Mouse (Mus musculus) adrenal gland, postnatal 4 days (tissue): ENCODE results near the gene Ets1. TPM values are rescaled to one million over a fixed set of nuclear protein-coding genes. Genes with fewer than 3 reads are reported as not detected.

ENCODE experiments used
- DNase-seq, 2 experiments: peaks; one replicate each; pipeline ENCODE4 v3.0.0; 2021 to 2022; ENCODE audit warnings: low spot score in 2 of 2, mixed read lengths in 2 of 2
- total RNA-seq, 2 experiments: library from RNA; stranded (reverse); gene quantifications; 2 replicates each; pipeline ENCODE4 v1.2.3; 2021

Ets1 gene
- total RNA-seq, 2 experiments from 2014 or later, result 58.6 to 60.8 TPM

GRCm38 (mm10) chr9:32710987-32711652 is 75.1 kb downstream of the Ets1 start:
- DNase-seq, result no peak

DNA sequence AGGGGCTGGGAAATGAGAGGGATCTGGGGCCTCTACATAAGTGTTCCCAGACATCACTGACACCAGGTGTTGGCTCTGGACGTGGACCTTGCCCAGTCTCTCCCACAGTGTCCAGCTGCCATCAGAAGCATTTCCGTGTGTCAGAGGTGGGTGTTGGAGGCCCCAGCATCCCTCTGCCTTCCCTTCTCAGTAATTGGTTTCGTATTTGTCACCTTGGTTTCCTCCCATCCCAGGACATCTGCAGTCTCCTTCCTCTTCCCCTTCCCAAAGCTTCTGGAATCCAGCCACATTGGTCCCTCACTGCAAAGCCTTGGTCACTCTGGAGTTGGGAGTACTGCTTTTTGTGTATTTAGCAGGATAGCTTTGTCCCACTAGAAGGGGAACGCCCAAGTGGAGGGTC is 75.7 kb downstream of the Ets1 start:
- DNase-seq, result no peak

GRCm38 (mm10) chr9:32712383-32712910 is 76.4 kb downstream of the Ets1 start:
- no peak for DNase-seq

DNA sequence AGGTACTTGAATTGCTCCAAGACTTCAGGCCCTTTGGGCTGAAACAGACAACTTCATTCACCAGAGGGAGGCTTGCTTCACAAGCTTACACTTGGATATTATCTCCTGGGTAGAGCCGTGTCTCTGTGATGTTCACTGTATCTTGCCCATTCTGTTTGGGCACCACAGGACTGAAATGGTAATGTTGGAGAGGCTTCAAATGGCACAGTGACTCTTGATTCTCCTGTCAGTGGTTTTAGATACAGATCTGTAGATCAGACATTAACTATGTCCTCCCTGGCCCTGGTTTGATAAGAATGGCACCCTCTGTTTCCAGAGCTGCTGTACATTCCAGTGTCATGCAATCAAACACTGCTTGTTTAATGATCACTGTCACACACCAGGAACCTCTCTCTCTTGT is 77.1 kb downstream of the Ets1 start:
- no peak for DNase-seq

DNA sequence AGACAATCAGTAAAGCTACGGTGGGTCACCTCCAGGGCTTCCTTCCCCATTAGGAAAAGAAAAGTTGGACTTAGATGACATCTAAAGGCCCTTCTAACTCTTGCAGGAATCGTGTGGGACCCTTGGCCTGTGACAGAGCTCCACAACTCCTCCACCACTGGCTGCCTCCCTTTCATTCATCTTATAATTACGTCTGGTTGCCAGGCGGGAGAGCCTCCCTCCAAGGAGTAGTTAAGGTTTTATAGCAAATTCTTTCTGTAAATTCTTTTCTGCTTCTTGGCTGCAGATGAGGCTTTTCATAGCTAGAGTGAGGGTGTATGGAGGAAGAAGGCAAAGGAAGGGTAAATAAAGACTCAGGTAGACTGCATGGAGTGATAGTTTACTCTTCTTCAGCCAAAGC is 77.8 kb downstream of the Ets1 start:
- DNase-seq, result no peak

DNA sequence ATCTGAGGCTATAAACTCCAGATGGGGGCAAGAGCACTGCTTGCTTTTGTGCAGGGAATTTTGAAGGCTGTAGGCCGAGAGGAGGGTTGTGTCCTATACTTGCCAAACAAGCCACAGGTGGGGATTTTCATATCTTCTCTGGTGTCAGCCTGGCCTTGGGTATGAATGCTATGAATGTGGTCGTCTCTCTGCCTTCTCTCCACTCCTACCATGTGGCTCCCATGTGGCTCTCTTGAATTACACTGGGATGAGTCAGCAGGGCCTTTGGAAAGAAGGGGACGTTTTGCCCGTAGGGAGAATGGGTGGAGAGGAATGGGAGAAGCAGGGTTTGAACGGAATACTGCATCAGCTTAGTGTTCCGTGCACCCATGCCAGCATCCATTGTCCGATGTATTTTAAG is 78.5 kb downstream of the Ets1 start:
- no peak for DNase-seq

DNA sequence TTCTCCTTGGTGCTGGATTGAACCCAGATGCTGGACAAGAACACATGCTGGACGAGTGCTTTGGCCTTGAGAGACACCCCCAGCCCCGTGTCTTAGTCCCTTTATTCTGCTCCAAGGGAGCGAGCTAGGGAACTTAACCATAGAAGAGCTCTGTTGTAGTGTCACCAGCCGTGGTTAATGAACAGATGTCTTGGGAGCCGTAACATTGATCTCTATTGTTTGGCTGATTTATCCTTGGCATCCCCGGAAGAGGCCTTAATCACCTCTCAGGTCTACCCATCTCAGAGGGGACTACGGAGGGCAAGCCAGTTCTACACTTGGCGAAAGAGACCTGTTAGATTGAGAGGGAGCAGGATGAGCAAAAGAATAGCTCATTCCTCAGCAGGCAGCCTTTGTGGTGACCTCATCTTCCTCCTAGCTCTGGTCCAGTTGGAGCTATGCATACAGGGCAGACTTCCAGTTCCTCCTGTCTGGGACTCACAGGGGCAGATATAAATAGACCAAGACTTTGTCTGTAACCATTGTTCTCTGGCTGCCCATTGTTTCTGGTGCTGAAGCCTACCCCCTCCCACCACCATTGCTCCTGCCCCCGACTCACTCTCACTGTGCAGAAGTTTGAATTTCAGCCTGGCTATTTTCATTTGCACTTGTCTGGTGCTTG is 79.9 kb downstream of the Ets1 start:
- DNase-seq, result no peak

DNA sequence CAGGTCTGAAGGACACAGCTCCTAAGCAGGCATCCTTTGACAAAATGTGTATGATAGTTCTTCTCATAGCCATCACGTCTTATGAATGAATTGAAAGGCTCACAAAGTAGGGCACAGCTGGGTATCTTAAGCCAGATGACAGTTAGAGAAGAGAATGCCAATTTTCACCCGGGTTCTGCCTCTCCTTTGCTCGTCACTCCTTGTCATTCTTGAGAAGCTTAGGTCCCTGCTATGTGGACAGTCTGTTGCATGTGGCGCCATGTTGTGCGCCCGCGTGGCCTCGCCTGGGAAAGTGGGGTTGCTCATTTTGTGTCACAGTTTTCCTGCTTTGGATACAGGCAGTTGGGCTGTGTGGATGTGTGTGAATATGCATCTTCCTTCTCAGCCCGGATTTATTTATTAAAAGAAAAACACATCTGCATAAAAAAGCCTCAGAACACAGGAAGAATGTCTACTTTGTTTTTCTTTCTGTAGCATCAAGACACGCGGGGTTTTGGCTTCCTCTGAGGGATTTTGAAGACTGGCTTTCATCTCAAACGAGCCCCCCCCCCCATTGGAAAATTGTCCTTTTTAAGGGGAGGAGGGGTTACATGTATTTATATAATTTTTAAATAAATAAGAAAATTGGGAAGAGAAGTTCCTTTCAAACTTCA is 81.4 kb downstream of the Ets1 start:
- no peak for DNase-seq

DNA sequence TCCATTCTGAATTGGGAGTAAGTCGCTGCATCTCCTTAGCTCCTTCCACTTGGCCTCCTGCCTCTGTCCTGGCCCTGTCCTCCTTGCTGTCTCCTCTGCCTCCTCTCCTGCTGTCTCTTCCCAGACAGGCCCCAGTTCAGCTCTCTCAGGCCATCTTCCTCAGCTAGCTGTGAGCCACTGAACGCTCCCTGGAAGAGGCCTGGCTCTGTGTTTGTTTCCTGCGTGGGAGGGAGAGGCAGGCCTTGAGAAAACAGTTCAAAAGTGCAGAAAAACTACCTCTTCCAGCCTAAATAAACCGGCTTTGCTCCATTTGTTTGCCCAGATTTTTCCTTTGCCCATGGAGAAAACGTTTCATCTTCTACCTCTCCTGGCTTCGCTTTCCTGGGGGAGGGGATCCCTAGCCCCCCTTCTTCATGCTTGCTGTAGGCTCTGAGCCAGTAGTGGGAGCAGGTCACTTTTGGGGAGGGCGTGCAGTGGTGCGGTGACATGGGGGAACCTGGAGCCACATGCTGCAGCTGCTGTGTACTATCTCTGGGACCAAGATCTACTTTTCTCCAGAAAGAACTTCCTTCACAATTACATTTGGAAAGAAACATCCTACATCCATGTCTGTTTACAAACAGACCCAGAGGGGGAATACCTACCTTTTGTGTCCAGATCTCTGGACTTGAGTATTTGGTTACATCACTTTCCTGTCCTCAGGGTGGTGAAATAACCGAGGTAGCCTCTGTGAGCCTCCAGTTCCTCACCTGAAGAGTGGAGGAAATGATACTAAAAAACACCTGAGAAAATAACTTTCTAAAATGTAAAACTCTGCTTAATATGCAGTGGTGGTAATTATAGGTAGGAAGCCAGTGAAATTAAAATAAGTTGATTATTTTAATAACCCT is 82.2 kb downstream of the Ets1 start:
- no peak for DNase-seq

DNA sequence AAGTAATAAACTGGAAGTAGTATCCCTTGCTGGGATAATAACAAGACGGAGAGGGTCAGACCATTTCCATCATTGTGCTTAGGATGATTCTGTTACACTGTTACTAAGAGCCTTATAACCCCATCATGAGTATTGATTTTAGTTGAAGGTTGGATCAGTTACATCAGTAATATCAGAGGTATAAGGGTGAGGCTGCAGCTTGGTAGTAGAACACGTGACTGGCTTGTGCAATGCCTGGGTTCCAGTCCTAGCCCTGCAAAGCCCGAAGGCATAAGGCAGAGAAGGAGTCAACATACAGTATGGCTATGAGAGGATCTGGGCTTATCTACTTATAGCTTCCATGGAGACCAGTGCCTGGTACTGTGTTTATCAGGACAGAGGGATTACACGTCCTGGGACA is 82.8 kb downstream of the Ets1 start:
- no peak for DNase-seq

DNA sequence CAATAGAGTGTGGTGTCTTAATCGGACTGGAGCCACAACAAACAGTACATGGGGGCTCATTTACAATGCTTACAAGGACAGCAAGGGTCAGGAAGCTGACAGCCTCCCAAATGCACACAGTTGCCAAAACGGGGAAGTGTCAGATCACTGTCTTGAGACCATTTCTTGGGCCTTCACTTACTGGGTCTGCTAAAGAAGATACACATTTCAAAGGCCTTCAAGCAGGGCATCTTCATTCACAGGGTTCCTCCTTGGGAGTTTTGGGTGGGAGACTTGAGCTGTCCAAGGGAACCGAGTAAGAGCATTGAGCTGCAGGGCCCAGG is 83.9 kb downstream of the Ets1 start:
- DNase-seq, result no peak

DNA sequence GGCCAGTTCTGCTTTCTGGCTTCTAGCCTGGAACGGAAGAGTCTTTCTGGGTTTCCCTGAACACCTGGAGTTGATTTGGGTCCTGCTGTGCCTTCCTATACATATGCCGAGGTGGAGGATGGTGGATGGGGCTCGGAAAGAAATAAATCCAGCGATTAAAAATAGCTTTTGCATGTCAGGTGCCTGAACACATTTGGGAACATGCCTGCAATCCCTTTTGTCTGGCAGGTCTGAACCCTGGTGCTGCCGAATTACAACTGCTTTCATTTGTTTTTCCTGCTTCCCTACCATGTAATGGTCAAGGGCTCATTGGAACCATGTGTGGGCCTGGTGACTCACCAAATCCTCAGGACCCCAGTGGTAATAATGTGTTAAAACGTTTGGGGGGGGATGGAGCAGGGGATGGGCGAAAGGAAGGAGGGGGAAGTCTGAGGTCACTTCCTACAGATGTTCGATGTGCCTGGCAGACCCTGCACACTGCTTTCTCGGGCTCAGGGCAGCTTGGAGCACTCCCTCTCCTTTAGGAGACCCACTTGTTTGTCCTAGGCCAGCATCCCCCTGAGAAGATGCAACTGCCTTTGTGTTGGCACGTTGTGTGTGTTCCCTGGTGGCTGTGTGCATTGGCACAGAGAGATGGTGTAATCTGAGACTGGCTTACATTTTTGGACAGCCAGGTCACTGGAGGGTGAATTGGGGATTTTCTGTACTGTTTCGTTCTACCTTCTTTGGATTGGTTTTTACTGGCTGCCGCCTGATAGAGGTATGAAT is 84.4 kb downstream of the Ets1 start:
- DNase-seq, result no peak

- DNase-seq, result no peak
These were observed 85.1 kb downstream of the Ets1 start for GRCm38 (mm10) chr9:32721081-32721480.

DNA sequence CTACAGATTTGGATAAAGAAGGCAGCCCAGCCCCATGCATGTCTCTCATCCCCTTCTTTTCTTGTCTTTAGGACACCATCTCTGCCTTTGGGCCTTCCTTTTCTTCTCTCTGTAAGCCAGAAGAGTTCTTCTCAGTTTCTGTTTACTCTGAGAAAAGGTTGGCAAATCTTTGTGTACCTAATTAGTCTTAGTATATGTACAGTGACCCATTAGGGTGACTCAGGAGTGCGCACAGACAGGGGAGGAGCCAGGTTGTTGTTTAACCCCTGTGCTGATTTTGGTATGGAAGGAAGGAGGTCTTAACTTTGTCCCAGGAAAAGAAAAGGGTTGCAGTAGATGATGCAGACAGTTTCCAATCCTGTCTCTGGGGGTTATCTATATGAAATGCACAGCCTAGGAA is 86.2 kb downstream of the Ets1 start:
- DNase-seq, result no peak

GRCm38 (mm10) chr9:32722969-32723368 is 86.9 kb downstream of the Ets1 start:
- no peak for DNase-seq

DNA sequence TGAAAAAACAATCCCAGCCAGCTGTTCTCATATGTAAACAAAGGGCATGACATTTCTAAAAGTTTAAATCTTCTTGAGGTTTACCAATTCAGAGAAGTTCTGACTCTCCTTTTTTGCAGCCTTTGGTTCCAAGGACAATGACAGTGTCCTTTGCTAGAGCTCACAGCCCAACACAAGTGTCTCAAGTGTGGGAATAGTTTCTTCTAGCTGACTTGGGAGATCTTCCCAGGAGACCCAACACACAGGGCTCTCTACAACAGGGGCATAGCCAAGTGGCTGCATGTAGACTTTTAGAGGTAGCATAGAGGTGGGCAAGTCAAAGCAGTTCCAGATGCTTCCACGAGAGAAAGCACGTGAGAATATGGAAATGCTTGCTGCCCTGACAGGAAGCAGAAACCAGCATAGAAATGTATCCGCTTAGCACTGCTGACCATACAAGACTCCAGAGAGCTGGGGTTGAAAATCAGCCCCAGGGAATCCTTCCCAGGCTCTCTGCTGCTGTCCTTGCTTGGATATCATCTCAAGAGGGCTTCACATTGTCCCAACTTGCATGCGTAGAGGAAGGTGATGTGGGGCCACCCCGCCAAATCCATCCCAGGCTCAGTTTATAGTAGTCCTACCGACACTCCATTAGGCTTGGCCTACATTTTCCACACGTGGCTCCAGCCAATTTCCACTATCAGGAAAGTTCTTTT is 88.3 kb downstream of the Ets1 start:
- no peak for DNase-seq

DNA sequence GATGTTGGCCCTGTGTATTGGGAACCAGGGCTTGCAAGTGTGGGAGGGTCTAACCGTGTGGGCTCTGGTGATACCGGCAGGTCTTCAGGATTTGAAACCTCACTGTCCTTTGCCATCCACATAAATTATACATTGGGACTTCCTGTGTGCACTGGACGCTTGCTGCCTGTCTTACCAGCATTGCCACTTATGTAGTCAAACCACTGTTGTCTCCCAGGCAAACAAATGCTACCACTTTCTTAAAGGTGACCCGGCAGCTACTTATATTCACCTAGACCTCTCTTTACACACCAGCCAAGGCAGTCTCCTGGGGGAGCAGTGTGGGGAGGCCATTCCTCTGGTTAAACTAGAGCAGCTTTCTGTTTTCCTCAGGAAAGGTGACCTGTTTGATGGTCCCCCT is 89.9 kb downstream of the Ets1 start:
- DNase-seq, result no peak

DNA sequence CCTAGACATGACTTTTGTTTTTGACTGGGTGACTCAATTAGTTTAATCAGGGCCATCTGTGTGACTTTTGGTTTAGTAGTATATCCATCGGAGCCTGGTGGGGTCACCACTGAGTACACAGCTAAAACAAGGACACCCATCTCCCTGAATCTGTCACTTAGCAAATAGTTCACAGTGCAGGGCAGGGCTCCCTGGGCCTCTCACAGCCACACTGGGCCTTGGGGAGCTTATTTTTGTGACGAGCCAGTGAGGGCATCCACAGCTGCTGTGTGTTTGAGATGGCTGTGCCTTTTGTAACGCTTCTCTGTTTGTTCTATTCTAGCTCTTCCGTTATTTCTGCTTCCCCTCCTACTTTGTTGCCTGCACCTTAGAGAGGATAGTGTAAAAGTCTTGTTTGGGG is 90.6 kb downstream of the Ets1 start:
- no peak for DNase-seq

- no peak for DNase-seq
These were observed 91.0 kb downstream of the Ets1 start for GRCm38 (mm10) chr9:32727058-32727457.

- no peak for DNase-seq
These were observed 92.3 kb downstream of the Ets1 start for GRCm38 (mm10) chr9:32728306-32728705.
